Mouse (Mus musculus) E14TG2a.4 (cell line): ENCODE data around the gene Snx5.

Experiments used
- CTCF ChIP-seq: conservative IDR thresholded peaks from 2 replicates; pipeline ENCODE4 v1.5.1; 2014; ENCODE audit warnings: low read length
- POU5F1 ChIP-seq: IDR thresholded peaks from 2 replicates; pipeline ENCODE4 v1.6.1; 2014; ENCODE audit warnings: low read length, borderline replicate concordance

DNA sequence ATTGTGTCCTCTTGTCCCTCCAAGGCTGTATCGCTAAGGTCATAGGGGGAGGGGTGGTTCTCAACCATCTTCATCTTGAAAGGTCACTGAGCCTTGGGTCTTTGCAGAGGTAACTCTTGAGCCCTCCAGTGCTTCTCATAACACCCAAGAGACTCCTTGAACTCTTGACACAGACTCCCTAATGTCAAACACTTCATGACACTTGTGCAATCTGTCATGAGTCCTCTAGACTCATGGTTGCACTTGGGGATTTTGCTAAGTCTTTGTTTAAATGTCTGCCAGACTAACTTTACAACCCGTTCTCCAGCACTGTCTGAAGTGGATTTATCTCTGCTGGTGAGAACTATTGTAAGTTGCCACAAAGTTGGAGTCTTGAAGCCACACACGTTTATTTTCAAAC lies 61.3 kb downstream of the Snx5 start:
- TF ChIP-seq CTCF (no peak), POU5F1 (no peak)
